Mouse (Mus musculus) lung, postnatal 0 days (tissue): ENCODE data around the gene Dcun1d4.

Experiments used
- CTCF ChIP-seq: IDR thresholded peaks from 2 replicates; pipeline ENCODE4 v1.5.1; 2016; ENCODE audit warnings: antibody characterized with exemption, mild to moderate bottlenecking
- EP300 ChIP-seq: IDR thresholded peaks from 2 replicates; pipeline ENCODE4 v1.6.1; 2016; ENCODE audit warnings: antibody characterized with exemption, mild to moderate bottlenecking, control low read depth

DNA sequence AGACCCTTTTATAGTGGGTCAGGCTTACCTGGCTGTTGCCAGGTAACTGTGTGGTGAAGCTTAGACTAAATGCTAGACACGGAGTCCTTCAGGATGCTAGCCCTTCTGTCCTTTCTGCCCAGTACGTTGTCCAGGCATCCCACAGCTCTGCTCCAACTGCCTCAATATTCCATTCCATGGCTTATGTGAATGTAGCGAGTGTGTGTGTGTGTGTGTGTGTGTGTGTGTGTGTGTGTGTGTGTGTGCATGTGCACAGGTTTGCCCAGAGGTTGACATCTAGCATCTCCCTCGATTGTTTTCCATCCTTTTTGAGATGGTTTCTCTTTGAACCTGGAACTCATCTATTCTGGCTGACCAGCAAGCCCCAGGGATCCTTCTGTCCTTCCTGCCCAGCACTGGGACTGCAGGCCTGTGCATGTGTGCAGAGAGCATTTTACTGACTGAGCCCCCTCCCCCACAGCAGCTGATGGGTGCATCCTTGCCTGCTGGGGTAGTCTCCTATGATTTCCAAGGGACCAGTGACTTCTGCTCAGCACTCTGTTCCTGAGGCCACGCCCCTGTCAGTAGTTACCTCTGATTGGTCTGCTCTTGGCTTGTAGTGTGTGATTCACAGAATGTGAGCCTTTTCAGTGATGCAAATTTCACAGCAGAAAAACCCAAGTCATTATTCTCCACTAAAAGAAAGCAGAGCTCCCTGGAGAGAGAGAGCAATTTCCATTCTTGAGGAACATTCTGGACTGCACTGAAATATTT, 118.3 kb downstream of the Dcun1d4 start:
- no peak for TF ChIP-seq CTCF
- TF ChIP-seq EP300 = no peak
